Mouse (Mus musculus) erythroblast, embryonic 14.5 days (primary cell): ENCODE measurements around the gene Mbd3.

Experiments used
- GATA1 ChIP-seq: IDR thresholded peaks from 2 replicates; pipeline ENCODE4 v1.6.1; 2012; ENCODE audit warnings: low read length, inconsistent platforms, mixed read lengths
- TAL1 ChIP-seq: IDR thresholded peaks from 3 replicates; pipeline ENCODE4 v1.6.1; 2012; ENCODE audit warnings: low read length, inconsistent platforms, mixed read lengths

DNA sequence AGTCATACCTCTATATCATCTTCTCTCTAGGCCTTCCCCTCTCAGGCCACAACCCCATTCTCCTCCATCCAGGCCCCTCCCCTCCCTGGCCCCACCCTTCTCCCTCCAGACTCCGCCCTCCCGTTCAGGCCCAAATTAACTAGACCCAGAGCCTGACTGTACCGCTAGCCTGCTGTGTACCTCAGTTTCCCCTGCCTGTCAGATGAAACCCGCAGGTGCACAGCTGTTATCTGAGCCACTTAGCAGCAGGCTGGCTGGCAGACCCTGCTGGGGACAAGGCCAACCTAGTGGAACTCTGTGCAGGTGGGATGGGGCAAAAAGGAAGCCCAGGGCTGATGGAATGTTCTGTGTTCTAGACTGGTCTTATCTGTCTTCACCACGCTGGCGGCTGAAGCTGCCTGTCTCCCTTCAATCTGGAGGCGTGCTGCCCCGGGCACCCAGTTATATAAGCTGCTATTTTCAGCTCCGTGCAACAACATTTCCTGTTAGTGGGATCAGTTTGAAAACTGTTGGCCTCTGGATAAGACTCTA lies 55.2 kb downstream of the Mbd3 start:
- TF ChIP-seq TAL1 = peak; percentile 79
- peak; percentile 56 for TF ChIP-seq GATA1
